Mouse (Mus musculus): Measurements from ENCODE around the gene Sema6d. TPM values are rescaled to one million over a fixed set of nuclear protein-coding genes. Genes with fewer than 3 reads are reported as not detected.

Sema6d gene
- polyA plus RNA-seq, 1 experiment: 3.1 TPM

DNA sequence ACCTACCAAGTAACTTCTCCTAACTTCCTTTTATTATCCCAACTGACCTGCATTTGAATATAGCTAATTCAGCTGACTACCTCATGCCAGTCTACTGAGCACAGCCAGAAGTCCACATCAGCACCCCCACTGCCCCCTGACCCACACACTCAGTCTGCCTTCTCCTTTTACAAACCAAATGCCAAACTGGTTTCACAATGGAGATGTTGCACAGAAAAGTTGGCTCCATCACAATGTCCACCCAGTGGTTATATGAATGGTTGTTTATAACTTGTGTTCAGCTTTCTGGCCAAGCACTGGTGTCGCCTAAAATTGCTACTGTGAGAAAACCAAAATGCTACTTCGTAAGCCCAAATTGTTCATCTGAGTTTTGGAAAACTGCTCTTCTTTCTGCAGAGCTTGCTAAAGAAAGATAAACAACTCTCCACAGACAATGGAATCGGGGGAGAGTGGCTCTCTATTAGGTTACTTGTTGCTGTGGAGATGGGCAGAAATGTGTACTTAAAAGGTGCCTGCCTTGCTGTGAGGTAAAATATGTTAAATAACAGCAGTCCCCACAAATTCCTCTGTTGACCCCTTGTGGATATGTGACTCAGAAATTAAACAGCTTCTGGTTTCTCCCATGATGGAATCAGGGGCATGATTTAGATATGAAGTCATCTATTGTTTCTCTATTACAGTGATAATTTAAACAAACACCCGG lies 154.9 kb downstream of the Sema6d start:
- H3K36me3 ChIP-seq (ENCODE audit: control insufficient read depth, insufficient read depth): no peaks in the 10 kb centered on the region
- H3ac ChIP-seq (ENCODE audit: control insufficient read depth, insufficient read length, low read depth): peak overlapping the region; percentile 31
- no peaks in the 10 kb centered on the region for H3K79me3 ChIP-seq (ENCODE audit: low read depth)
- H3K79me2 ChIP-seq (ENCODE audit: control insufficient read depth, insufficient read depth): no peaks in the 10 kb centered on the region
- H3K27me3 ChIP-seq (ENCODE audit: control insufficient read depth, insufficient read depth, insufficient read length): no peaks in the 10 kb centered on the region
- TF ChIP-seq MYOG (IDR thresholded peaks at IDR 0.05; ENCODE audit: control insufficient read depth, extremely low read depth, insufficient read length) (no peak), CEBPB (IDR thresholded peaks at IDR 0.05; ENCODE audit: low read depth) (peak; percentile 47), FOSL1 (IDR thresholded peaks at IDR 0.05; ENCODE audit: insufficient read depth, low read length, poor library complexity, severe bottlenecking) (peak; percentile 22), USF1 (IDR thresholded peaks at IDR 0.05; ENCODE audit: low read depth) (no peak)
- H3K4me3 ChIP-seq (ENCODE audit: insufficient read depth, poor library complexity, severe bottlenecking): no peak overlapping the region

DNA sequence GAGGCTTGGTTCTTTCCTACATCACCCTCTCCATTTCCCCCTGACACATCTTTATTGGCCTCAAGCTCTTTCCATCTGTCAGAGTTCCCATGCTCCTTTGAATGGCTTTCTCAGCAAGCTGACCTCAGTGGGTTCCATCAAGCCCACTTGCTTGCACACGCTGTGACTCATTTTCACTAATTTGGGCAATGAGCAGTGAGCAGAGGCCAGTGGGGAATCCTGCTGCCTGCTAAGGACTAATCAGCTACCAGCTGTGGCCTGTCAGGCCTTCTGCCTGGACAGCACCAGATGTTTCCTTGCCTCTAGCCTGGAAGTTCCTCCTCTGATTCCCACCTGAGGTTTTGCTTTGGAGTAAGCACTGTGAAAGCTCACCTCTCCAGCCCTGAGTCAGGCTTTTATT lies 168.3 kb downstream of the Sema6d start:
- Histone ChIP-seq H3K27me3 (ENCODE audit: control insufficient read depth, insufficient read depth, insufficient read length) (no peaks in the 10 kb centered on the region), H3K79me3 (ENCODE audit: low read depth) (no peaks in the 10 kb centered on the region), H3K4me3 (ENCODE audit: insufficient read depth, poor library complexity, severe bottlenecking) (no peak overlapping the region), H3K79me2 (ENCODE audit: control insufficient read depth, insufficient read depth) (no peaks in the 10 kb centered on the region), H3K36me3 (ENCODE audit: control insufficient read depth, insufficient read depth) (no peaks in the 10 kb centered on the region), H3ac (ENCODE audit: control insufficient read depth, insufficient read length, low read depth) (no peak overlapping the region)
- TF ChIP-seq MYOD1 (IDR thresholded peaks at IDR 0.05; ENCODE audit: control insufficient read depth, insufficient read length, low read depth) (peak; percentile 71), MAX (IDR thresholded peaks at IDR 0.05) (no peak)

DNA sequence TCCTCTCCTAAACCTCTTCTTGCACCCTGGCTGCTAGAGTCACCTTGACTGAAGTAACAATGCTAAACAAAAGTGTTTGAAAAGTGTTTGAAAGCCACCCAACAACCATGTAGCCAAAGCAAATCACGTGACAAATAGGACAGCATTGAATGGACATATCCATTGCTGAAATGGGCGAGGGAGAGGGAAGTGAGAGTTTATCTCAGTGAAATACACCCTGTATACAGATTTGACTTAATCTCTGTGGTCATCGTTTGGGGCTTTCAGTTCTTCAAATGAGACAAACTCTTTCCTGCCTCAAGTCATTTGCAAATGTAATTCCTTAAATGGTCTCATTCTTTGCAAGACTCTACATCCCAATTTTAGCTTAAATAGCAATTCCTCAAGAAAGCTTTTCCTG lies 174.5 kb downstream of the Sema6d start:
- no peaks in the 10 kb centered on the region for H3K36me3 ChIP-seq (ENCODE audit: control insufficient read depth, insufficient read depth)
- TF ChIP-seq MAX (IDR thresholded peaks at IDR 0.05) (no peak), CEBPB (IDR thresholded peaks at IDR 0.05; ENCODE audit: low read depth) (no peak), CTCF (IDR thresholded peaks at IDR 0.05; ENCODE audit: control insufficient read depth, insufficient read depth, insufficient read length) (no peak), USF1 (IDR thresholded peaks at IDR 0.05; ENCODE audit: low read depth) (no peak), MYOD1 (IDR thresholded peaks at IDR 0.05; ENCODE audit: control insufficient read depth, insufficient read length, low read depth) (no peak)
- H3K27me3 ChIP-seq (ENCODE audit: control insufficient read depth, insufficient read depth, insufficient read length): no peaks in the 10 kb centered on the region
- no peak overlapping the region for H3ac ChIP-seq (ENCODE audit: control insufficient read depth, insufficient read length, low read depth)
- no peaks in the 10 kb centered on the region for H3K79me3 ChIP-seq (ENCODE audit: low read depth)
- no peak overlapping the region for H3K4me3 ChIP-seq (ENCODE audit: insufficient read depth, poor library complexity, severe bottlenecking)
- H3K79me2 ChIP-seq (ENCODE audit: control insufficient read depth, insufficient read depth): no peaks in the 10 kb centered on the region

DNA sequence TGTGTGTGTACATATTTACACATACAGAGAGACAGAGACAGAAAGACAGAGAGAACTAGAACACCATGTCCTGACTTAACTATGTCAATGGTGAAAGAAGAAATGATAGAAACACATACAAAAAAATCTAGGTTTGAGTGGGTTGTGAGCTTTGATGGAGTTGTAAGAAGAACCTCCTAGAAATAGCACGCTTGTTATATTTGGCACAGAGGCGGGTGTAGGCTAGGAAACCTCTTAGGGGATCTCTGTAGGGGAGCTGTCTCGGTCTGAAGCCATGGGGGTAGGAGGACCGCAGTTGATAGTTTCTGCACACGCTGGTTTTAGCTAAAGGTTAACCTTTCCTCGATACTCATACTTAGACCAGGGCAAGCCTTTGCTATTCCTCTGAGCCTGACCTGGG lies 181.4 kb downstream of the Sema6d start:
- TF ChIP-seq CEBPB (IDR thresholded peaks at IDR 0.05; ENCODE audit: low read depth) (no peak), MYOD1 (IDR thresholded peaks at IDR 0.05; ENCODE audit: control insufficient read depth, insufficient read length, low read depth) (no peak), USF1 (IDR thresholded peaks at IDR 0.05; ENCODE audit: low read depth) (no peak), FOSL1 (IDR thresholded peaks at IDR 0.05; ENCODE audit: insufficient read depth, low read length, poor library complexity, severe bottlenecking) (no peak), CTCF (IDR thresholded peaks at IDR 0.05; ENCODE audit: control insufficient read depth, insufficient read depth, insufficient read length) (no peak)
- H3ac ChIP-seq (ENCODE audit: control insufficient read depth, insufficient read length, low read depth): no peak overlapping the region
- no peak overlapping the region for H3K4me3 ChIP-seq (ENCODE audit: insufficient read depth, poor library complexity, severe bottlenecking)
- no peaks in the 10 kb centered on the region for H3K36me3 ChIP-seq (ENCODE audit: control insufficient read depth, insufficient read depth)
- H3K27me3 ChIP-seq (ENCODE audit: control insufficient read depth, insufficient read depth, insufficient read length): no peaks in the 10 kb centered on the region
- H3K79me3 ChIP-seq (ENCODE audit: low read depth): no peaks in the 10 kb centered on the region
- H3K79me2 ChIP-seq (ENCODE audit: control insufficient read depth, insufficient read depth): no peaks in the 10 kb centered on the region

DNA sequence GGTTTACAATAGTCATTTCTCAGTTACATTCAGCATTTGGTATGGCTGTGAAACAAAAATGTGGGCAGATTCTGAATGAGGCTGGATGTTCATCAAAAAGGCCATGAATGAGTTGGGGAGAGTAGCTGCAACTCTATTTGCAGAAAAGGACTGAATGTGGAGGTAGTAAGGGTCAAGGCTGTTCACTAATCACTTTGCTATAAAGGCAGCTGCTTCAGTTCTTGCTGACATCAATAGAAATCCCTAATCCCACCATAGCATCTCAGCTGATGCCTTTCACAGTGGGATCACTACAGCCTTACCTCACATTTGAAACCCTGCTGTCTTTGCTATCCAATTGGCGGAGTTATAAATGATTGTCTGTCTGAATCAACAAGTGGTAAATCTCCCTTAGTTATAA lies 187.7 kb downstream of the Sema6d start:
- H3K36me3 ChIP-seq (ENCODE audit: control insufficient read depth, insufficient read depth): no peaks in the 10 kb centered on the region
- no peaks in the 10 kb centered on the region for H3K79me3 ChIP-seq (ENCODE audit: low read depth)
- H3K27me3 ChIP-seq (ENCODE audit: control insufficient read depth, insufficient read depth, insufficient read length): no peaks in the 10 kb centered on the region
- no peaks in the 10 kb centered on the region for H3K79me2 ChIP-seq (ENCODE audit: control insufficient read depth, insufficient read depth)
- no peak overlapping the region for H3ac ChIP-seq (ENCODE audit: control insufficient read depth, insufficient read length, low read depth)
- H3K4me3 ChIP-seq (ENCODE audit: insufficient read depth, poor library complexity, severe bottlenecking): no peak overlapping the region
- TF ChIP-seq CEBPB (IDR thresholded peaks at IDR 0.05; ENCODE audit: low read depth) (no peak), FOSL1 (IDR thresholded peaks at IDR 0.05; ENCODE audit: insufficient read depth, low read length, poor library complexity, severe bottlenecking) (no peak), MYOD1 (IDR thresholded peaks at IDR 0.05; ENCODE audit: control insufficient read depth, insufficient read length, low read depth) (no peak), MYOG (IDR thresholded peaks at IDR 0.05; ENCODE audit: control insufficient read depth, extremely low read depth, insufficient read length) (no peak), CTCF (IDR thresholded peaks at IDR 0.05; ENCODE audit: control insufficient read depth, insufficient read depth, insufficient read length) (no peak), MAX (IDR thresholded peaks at IDR 0.05) (no peak), USF1 (IDR thresholded peaks at IDR 0.05; ENCODE audit: low read depth) (no peak)

DNA sequence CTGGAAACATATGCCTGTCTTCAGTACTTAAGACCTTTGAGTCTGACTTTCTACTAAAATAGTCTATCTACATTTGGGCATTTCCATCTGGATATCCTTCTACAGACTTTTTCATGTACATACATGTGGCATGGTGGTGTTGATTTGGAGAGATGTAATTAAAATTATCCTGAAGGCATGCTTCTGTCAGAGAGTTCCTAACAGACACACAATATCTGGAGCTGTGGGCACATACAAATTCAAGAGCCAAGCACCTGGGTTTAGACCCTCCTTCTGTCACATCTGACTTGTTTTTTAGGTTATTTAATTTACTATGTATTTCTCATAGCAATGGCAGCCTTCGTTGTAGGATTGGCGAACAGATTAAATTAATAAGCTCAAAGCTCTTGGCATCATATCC lies 195.3 kb downstream of the Sema6d start:
- no peak overlapping the region for H3ac ChIP-seq (ENCODE audit: control insufficient read depth, insufficient read length, low read depth)
- no peaks in the 10 kb centered on the region for H3K79me3 ChIP-seq (ENCODE audit: low read depth)
- no peak overlapping the region for H3K4me3 ChIP-seq (ENCODE audit: insufficient read depth, poor library complexity, severe bottlenecking)
- H3K27me3 ChIP-seq (ENCODE audit: control insufficient read depth, insufficient read depth, insufficient read length): no peaks in the 10 kb centered on the region
- no peaks in the 10 kb centered on the region for H3K79me2 ChIP-seq (ENCODE audit: control insufficient read depth, insufficient read depth)
- no peaks in the 10 kb centered on the region for H3K36me3 ChIP-seq (ENCODE audit: control insufficient read depth, insufficient read depth)
- TF ChIP-seq USF1 (IDR thresholded peaks at IDR 0.05; ENCODE audit: low read depth) (no peak), MYOD1 (IDR thresholded peaks at IDR 0.05; ENCODE audit: control insufficient read depth, insufficient read length, low read depth) (no peak), CEBPB (IDR thresholded peaks at IDR 0.05; ENCODE audit: low read depth) (no peak), MYOG (IDR thresholded peaks at IDR 0.05; ENCODE audit: control insufficient read depth, extremely low read depth, insufficient read length) (no peak), MAX (IDR thresholded peaks at IDR 0.05) (no peak), CTCF (IDR thresholded peaks at IDR 0.05; ENCODE audit: control insufficient read depth, insufficient read depth, insufficient read length) (no peak), FOSL1 (IDR thresholded peaks at IDR 0.05; ENCODE audit: insufficient read depth, low read length, poor library complexity, severe bottlenecking) (no peak)

Measured in C2C12 (cell line).